Mouse (Mus musculus): ENCODE data around the gene Mkrn1.
"Not testable (repeated sequence)": the region's sequence is repeated elsewhere in the genome, so short reads cannot be mapped to it uniquely, and the experiment has no call there.

Mkrn1 gene

DNA sequence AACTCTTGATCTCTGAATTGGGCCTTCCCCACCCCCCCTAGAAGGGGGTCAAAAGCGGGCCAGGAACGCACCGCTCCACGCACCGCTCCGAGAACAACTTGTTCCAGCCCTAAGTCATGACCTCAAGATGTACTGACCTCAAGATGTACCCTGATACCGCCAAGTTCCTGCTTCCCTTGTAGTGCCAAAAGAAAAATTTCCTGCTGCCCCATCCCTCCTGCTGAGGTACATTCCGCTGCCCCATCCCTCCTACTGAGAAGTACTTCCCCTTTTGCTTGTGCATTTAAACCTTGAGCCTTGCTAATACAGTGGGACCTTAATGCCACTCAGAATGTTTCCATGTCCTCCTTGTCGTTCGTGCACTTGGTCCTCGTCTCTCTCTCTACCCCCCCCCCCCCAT lies 10.5 kb upstream of the Mkrn1 start:
- DNase-seq (ENCODE audit: low spot score), result no peak

DNA sequence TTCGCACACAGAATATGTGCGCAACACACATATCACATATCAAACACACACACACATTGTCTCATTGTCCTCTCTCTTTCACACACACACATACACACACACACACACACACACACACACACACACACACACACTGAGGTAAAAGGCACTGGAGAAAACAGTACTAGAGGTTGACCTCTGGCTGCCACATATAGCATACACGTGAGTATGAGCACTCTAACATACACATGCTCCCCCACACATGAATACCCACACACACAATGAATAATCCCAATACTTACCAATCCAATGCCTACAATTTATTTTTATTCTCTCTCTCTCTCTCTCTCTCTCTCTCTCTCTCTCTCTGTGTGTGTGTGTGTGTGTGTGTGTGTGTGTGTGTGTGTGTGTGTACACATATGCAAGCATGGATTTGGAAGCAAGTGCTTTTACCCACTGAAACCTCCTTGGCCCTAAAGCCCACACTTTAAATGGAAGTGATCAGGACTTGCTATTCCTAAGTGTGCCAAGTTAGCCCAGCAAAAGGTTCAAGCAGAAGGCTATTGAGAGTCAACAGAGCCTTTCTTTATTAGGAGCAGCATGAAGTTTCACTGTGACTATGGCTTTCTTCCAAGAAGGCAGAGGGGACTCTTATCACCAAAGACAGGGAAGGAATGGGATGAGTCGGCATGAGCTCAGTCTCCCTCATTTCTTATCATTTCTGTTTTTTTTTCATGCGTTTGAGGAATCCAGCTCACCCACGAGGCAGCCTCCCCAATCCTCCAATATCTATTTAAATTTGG lies 8.9 kb upstream of the Mkrn1 start:
- peak; percentile 86 for DNase-seq (ENCODE audit: low spot score)

DNA sequence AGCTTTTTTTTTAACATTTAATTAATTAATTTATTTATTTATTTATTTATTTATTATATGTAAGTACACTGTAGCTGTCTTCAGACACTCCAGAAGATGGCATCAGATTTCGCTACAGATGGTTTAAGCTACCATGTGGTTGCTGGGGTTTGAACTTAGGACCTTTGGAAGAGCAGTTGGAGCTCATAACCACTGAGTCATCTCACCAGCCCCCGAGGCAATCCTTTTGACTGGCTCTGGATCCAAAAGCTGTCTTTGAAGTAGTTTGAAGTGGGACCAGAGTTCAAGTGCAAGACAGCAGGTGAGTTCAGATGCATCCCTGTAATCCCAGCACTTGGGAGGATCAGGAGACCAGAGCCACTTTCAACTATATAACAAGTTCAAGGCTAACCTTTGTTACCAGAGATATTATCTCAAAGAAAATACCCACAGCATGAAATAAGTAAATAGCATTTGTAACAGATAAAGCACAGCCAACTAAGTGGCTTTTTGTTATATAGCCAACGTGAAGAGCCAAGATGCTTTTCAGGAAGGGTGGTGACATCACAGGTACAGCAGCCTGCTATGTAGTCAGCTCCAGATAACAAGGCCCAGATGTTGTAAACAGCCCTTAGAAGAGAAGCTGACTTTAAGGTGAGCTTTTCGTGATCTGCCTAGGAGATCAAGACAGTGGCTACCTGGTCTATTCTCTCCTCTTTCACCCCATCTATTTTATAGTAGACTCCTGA lies 7.2 kb upstream of the Mkrn1 start:
- DNase-seq (ENCODE audit: low spot score), result no peak

DNA sequence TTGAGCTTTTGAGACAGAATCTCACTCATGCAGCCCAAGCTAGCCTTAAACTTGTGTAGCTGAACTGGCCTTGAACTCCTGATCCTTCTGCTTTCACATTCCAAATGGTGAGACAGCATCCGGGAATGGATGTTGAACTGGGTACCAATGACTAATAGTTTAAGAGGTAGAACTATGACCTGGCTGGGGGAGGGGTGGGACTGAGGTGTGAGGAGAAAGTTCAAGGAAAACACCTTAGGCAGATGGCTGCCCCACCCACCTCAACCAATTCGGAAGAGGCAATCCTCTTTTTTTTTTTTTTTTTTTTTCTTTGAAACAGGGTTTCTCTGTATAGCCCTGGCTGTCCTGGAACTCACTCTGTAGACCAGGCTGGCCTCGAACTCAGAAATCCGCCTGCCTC lies 6.5 kb upstream of the Mkrn1 start:
- no peak for DNase-seq (ENCODE audit: low spot score)

DNA sequence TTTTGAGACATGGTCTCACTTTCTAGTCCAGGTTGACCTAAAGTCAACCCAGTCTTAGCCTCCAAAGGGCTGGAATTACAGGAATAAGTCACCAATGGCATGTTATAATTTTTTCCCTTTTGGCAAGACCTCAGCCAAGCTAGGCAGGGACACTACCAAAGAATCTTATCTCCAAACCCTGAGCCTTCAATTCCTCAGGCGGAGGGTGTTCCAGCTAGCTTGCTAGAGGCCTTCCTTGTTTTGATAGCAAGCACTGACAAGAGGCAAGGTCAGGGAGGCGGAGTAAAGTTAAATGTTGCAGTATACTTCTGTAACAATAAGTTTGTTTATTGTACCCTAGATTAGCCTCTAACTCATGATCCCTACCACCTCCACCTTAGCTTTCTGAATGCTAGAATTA lies 4.9 kb upstream of the Mkrn1 start:
- no peak for DNase-seq (ENCODE audit: low spot score)

DNA sequence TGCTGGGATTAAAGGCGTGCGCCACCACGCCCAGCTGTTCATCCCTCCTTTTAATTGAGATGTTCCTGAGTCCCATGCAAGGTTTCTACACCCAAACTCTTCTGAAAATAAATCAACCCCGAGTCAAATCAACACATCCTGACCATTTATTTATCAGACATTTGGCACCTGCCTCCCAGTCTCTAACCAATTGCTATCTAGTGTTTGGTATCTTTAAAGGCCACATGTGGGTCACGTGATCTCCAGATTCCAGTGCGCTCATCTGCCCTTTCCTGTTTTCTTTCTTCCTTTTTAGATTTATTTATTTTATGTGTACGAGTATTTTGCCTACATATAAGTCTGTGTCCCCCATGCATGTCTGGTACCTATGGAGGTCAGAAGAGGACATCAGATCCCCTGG lies 3.4 kb upstream of the Mkrn1 start:
- peak; percentile 79 for DNase-seq (ENCODE audit: low spot score)

DNA sequence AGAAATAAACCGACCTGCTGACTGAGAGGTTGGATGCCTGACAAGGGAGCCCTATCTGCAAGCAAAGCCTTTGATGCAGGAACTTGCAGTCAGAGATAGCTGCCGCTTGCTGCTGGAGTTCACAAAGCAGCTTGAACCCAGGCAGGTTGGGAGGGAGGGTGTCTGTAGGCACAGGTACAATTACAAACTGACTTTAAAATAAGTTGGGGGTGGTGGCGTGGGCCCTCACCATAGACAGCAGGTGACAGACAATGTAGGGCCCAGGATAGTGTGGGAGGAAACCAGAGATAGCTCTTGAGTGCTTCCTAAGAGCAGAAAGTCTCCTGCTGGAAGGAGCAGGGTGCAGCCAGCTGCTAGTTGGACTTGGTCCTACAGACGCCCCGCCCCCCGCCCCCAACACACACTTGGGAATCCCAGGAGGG lies 2.9 kb upstream of the Mkrn1 start:
- DNase-seq (ENCODE audit: low spot score), result no peak

DNA sequence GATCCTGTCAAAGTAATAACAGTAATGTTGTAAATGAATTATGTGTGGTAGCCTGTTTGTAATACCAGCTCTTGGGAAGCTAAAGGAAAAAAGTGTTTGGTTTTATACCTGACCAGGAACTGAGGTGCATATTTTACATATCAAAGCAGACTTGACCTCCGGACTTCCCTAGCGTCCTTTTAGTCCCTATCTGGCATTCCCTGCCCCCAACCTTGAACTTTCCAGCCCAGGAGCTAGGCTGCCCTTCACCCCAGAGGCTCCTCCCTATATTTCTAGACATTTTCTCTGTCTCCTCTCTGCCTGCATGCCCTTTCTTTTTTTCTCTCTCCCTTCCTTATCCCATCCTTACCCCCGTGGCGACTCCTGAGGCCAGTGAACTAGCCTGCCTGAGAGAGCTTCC lies 605 bp upstream of the Mkrn1 start:
- no peak for DNase-seq (ENCODE audit: low spot score)

DNA sequence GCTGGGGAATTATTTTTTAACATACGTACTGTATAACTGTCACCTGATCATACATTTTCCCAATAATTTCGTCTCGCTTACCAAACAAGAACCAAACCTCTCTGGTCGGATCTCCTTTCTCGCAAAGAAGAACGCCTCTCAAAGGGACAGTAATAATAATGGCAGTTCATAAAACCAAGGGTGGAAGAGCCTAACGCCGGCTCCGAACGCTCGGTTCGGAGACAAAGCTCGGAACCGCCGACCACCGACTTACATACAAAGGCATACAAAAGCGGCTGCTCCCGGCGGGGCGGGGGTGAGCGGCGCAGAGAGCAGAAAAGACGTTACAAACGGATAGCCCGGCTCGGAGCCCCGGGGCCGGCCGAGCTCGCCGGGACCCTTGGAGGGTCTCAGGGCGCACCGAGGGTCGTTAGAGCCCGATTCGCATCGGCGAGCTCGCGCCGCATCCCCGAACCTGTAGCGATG lies 844 bp downstream of the Mkrn1 start:
- DNase-seq (ENCODE audit: low spot score), result no peak

DNA sequence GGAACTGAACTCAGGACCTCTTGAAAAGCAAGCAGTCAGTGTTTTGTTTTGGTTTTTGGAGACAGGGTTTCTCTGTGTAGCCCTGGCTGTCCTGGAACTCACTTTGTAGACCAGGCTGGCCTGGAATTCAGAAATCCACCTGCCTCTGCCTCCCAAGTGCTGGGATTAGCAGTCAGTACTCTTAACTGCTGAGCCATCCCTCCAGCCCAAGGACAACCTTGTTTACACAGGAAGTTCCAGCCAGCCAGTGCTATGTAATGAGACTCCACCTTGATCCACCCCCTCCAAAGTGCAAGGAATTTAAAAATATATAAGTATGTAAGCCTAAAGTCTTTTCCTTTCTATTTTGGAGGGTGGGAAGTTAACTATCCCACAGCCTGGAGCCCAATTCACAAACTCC lies 3.6 kb downstream of the Mkrn1 start:
- not testable (repeated sequence) for DNase-seq (ENCODE audit: low spot score)

DNA sequence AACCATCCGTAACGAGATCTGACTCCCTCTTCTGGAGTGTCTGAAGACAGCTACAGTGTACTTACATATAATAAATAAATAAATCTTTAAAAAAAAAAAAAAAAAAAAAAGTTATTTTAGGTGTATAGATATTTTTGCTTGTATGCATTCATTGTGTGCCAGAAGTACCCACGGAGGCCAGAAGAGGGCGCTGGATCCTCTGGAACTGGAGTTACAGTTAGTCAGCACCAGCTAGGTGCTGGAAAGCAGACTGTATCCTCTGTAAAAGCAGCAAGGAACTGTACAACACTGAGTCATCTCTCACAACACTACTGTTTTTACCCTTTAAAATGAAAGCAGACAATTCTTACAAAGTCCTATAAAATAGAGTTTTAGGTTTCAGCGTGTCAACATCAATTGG lies 4.5 kb downstream of the Mkrn1 start:
- peak; percentile 78 for DNase-seq (ENCODE audit: low spot score)

DNA sequence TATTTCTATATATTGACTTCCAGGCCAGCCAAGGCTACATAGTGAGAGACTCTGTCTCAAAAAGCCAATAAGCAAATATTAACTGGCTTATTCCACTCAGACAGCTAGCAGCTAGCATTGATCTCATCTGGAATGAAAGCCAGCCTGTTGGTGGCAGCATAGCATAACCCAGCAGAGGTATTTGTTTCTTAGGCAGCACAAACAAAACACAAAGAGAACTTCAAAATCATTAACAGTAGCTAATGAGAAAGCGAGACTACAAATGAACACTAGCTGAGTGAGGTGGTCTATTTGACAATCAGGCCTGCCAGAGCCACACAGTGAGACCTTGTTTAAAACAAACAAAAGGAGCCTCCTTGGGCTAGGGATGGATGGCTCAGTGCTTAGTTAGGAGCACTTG lies 6.2 kb downstream of the Mkrn1 start:
- no peak for DNase-seq (ENCODE audit: low spot score)

DNA sequence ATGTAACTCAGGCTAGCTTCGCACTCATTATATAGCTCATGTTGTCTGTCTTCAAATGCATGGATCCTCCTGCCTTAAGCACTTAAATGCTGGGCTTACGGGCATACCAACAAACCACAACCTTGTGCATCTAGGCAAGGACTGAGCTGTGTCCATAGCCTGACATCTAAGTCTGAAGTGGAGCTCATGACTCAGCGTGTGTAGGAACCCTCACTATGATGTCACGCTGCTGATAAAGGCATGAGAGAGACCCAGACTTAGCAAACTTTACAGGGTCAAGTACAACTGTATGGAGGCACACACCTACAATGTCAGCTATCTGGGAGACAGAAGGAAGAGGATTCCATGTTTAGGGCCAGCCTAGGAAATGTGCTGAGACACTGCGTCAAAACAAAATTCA lies 13.8 kb downstream of the Mkrn1 start:
- no peak for DNase-seq (ENCODE audit: low spot score)

DNA sequence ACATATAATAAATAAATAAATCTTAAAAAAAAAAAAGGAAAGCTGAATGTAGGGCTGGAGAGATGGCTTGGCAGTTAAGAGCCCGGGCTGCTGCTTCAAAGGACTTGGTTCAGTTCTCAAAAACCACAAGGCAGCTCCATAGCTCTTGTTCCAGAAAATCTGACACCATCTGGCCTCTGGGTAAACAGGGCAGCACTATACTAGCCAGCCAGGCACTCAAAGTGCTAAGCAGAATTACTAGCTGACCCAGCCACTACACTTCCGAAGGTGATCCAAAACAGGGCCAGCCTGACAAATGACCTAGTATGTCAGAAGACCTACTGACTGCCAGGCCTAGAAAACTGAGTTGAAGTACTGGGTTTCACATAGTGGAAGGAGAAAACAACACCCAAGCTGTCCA lies 17.1 kb downstream of the Mkrn1 start:
- DNase-seq (ENCODE audit: low spot score), result no peak

DNA sequence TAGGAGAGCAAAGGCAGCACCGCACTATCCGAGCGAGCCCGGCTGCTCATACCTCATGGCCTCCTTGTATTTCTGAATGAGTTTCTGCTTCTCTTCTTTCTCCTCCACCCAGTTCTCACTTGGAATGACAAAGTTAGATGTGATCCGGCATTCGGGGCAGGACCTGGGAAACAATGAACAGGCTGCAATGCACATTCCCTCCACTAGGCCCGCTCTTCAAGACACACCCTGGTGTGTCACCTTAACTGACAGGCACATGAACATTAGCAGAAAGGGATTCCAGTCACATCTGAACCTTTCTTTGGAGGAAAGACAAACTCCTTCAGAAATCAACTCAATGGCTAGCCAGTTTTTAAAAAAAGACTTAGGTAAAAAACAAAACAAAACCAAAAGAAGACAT lies 19.9 kb downstream of the Mkrn1 start:
- no peak for DNase-seq (ENCODE audit: low spot score)

DNA sequence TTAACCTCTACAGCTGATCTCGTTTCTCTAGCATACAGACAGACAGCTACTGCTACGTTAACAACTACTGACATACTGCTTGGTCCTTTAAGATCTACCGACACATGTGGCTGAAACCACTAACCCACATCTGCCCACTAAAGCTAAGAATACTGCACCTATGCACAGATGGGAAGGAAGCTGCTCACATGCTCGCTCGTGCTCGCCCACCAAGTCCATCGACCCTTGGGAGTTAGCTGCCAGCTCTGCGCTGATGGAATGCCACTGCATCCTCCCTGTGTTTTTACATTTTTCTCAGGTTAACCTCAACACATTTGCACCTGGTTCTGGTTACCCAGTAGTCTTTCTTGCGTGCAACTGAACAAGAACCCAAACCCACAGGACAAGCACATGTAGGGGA lies 21.9 kb downstream of the Mkrn1 start:
- DNase-seq (ENCODE audit: low spot score), result no peak

DNA sequence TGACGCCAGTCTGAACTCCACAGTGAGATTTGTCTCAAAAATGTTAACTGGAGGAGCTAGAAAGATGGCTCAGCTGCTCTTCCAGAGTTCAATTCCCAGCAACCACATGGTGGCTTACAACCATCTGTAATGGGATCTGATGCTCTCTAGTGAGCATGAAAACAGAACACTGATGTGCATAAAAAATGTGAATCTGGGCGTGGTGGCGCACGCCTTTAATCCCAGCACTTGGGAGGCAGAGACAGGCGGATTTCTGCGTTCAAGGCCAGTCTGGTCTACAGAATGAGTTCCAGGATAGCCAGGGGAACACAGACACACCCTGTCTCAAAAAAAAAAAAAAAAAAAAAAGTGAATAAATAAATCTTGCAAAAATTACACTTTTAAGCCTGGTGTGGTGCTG lies 23.2 kb downstream of the Mkrn1 start:
- DNase-seq (ENCODE audit: low spot score), result no peak

DNA sequence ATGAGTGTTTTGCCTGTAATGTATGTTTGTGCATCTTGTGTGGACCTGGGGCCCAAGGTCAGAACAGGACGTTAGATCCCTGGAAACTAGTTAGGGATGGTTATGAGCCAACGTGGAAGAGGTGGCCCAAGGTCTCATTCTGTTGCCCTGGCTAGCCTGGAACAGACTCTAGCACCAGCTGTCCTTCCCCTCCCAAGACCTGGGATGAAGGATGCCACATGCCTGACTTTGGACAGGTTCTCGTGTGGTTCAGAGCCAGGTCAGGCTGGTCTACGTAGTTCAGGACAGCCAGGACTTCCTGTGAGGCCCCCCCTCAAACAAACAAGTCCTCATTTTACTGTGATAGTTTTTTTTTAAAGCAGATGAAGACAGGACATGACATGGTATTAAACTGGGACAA lies 24.3 kb downstream of the Mkrn1 start:
- DNase-seq (ENCODE audit: low spot score), result no peak

DNA sequence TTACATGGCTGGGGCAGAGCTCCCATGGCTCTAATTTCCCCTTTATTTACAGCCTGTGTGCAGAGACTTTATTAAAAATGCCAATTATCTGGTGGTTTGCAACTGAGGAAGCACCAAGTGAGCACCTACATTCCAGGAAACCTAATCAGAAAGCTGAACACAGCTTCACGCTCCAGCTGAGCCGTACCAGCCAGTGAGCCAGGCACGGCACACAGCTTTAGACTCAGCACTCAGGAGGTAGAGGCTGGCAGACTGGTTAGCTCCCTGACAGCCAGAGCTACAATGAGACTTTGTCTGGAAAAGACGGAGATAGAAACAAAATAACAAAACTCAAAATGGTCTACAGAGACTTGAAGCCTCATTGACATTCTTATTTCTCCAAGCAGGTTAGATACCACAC lies 24.8 kb downstream of the Mkrn1 start:
- no peak for DNase-seq (ENCODE audit: low spot score)

DNA sequence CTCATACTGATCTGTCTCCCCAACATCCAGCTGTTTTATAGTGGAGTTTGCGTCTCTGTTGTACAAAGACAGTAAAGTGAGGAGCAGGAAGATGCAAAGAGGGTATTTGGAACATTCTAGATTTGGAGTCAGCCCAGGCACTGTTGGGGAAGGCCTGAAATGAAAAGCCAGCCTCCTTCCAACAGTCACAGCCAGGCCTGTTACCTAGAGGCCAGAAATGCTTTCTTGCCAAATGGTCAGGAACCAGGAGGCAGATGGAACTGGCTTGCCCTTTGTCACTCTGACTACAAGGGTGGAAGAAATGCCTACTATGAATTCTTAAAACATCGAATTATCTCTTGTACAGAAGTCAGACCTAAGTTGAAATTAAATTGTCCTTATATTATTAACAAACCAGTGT lies 30.3 kb downstream of the Mkrn1 start:
- DNase-seq (ENCODE audit: low spot score), result no peak

DNA sequence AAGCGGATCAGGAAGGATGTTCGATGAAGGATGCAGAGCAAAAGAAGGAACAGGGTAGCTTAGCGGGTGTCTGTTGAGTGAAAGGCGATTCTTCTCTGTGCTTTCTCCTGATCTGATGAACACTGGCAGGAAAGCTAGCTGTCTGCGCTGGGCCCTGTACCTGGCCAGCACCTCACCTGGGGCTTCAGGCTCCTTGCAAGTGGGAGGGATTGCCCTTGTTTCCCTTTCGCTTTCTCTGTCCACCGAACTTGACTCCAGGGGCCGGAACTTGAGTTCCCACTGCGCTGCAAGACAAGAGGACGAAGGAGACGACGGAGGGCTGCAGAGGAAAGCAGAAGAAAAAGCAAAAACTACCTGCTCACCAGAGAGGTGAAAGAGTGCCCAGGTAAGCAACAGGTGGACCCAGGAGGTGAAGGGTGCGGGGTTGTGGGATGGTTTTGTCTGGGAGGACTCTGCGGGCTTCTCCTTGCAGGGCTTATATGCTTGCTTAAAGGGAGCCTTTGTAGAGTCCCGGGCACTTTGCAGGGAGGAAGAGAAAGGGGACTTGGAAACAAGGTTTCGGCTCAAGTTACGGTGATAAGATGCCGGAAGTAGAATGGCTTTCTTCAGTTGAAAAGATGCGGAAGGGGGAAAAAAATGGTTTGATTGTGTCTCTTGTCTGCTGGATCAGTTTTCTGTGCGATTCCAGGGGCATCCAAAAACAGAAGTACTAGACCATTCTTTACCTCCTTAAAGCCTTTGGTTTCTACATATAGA lies 39.0 kb downstream of the Mkrn1 start, which contains the start of gene Rab19:
Rab19 (plus strand) TSS at position 51 of the 756 bp plus-strand sequence.
- no peak for DNase-seq (ENCODE audit: low spot score)

DNA sequence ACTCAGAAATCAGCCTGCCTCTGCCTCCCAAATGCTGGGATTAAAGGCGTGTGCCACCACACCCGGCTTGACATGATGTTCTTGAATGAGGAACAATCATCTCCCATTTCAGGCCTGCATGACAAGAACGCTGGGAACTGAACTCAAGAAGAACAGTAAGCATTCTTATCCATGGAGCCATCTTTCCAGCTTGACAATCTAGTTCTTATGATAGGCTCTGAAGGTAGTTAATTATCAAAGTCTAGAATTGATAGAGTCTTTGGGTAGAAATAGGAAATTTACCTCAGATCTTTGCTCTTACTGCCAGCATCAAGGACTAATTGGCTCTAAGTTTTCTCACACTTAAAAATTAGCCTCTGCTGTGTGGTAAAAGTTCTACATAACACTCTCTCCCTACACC lies 40.0 kb downstream of the Mkrn1 start:
- DNase-seq (ENCODE audit: low spot score), result no peak

DNA sequence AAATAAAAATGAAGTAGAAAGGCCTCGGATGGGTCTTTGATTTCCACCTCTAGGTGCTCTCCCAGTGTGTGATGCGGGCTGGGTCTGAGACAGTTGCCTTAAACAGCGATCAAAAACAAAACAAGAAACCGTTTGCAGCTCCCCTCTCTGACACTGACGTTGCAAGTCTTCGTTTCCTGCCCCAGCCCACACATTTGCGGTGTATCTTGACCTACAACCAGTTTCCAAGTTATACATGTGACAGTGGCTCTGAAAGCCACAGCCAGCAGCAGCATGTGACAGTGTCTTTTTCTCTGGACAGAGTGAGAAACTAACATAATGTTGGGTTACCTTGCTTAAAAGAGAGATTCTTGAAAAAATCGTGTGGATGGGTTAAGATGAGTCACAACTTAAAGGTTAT lies 40.5 kb downstream of the Mkrn1 start:
- DNase-seq (ENCODE audit: low spot score), result no peak

Measured in c-Kit-positive CD71-positive TER-119-positive erythroid progenitor cells, embryonic 14.5 days (primary cell).